Mouse (Mus musculus): ENCODE results near the gene Rftn1. TPM values are rescaled to one million over a fixed set of nuclear protein-coding genes. Genes with fewer than 3 reads are reported as not detected.

The Rftn1 gene
- polyA plus RNA-seq, 1 experiment from 2014 or later, result 9.0 TPM

- ATAC-seq, result no peak
Measured at GRCm38 (mm10) chr17:49996097-49996496, 194.4 kb downstream of the Rftn1 start.

GRCm38 (mm10) chr17:49995226-49995625 lies 195.2 kb downstream of the Rftn1 start:
- Histone ChIP-seq H3K9ac (ENCODE audit: low read depth, low read length) (no peak overlapping the region), H3K9me3 (ENCODE audit: control insufficient read depth, low read length) (no peaks in the 10 kb centered on the region), H3K27me3 (replicated peaks; ENCODE audit: control insufficient read depth, insufficient read depth, low read length) (no peaks in the 10 kb centered on the region), H3K27ac (ENCODE audit: low read length) (no peak overlapping the region), H3K36me3 (ENCODE audit: control insufficient read depth, insufficient read depth, low read length) (no peaks in the 10 kb centered on the region), H3K4me3 (ENCODE audit: low read length) (no peak overlapping the region), H3K4me2 (ENCODE audit: low read depth, low read length) (no peak overlapping the region), H3K4me1 (ENCODE audit: control insufficient read depth, insufficient read depth, low read length) (no peaks in the 10 kb centered on the region)
- ATAC-seq, result no peak
- 87% methylated on average over 3 of the region's 3 CpGs for WGBS

More at GRCm38 (mm10) chr17:49996097-49996496, 194.4 kb downstream of the Rftn1 start:
- Histone ChIP-seq H3K4me1 (ENCODE audit: control insufficient read depth, insufficient read depth, low read length) (no peaks in the 10 kb centered on the region), H3K4me2 (ENCODE audit: low read depth, low read length) (no peak overlapping the region), H3K36me3 (ENCODE audit: control insufficient read depth, insufficient read depth, low read length) (no peaks in the 10 kb centered on the region), H3K4me3 (ENCODE audit: low read length) (no peak overlapping the region), H3K9me3 (ENCODE audit: control insufficient read depth, low read length) (no peaks in the 10 kb centered on the region), H3K9ac (ENCODE audit: low read depth, low read length) (no peak overlapping the region), H3K27me3 (replicated peaks; ENCODE audit: control insufficient read depth, insufficient read depth, low read length) (no peaks in the 10 kb centered on the region), H3K27ac (ENCODE audit: low read length) (no peak overlapping the region)
- WGBS, result 73% methylated on average over 6 of the region's 6 CpGs

GRCm38 (mm10) chr17:49993631-49994030 lies 196.8 kb downstream of the Rftn1 start:
- no peaks in the 10 kb centered on the region for H3K36me3 ChIP-seq (ENCODE audit: control insufficient read depth, insufficient read depth, low read length)
- no peaks in the 10 kb centered on the region for H3K9me3 ChIP-seq (ENCODE audit: control insufficient read depth, low read length)
- no peak overlapping the region for H3K9ac ChIP-seq (ENCODE audit: low read depth, low read length)
- H3K27ac ChIP-seq (ENCODE audit: low read length), result no peak overlapping the region
- no peak overlapping the region for H3K4me3 ChIP-seq (ENCODE audit: low read length)
- H3K4me1 ChIP-seq (ENCODE audit: control insufficient read depth, insufficient read depth, low read length), result no peaks in the 10 kb centered on the region
- H3K4me2 ChIP-seq (ENCODE audit: low read depth, low read length), result no peak overlapping the region
- 88% methylated on average over 3 of the region's 3 CpGs for WGBS
- H3K27me3 ChIP-seq (replicated peaks; ENCODE audit: control insufficient read depth, insufficient read depth, low read length), result no peaks in the 10 kb centered on the region
- ATAC-seq, result no peak

GRCm38 (mm10) chr17:49992625-49993603 lies 197.6 kb downstream of the Rftn1 start:
- Histone ChIP-seq H3K4me1 (ENCODE audit: control insufficient read depth, insufficient read depth, low read length) (no peaks in the 10 kb centered on the region), H3K9me3 (ENCODE audit: control insufficient read depth, low read length) (no peaks in the 10 kb centered on the region), H3K27ac (ENCODE audit: low read length) (no peak overlapping the region), H3K4me2 (ENCODE audit: low read depth, low read length) (no peak overlapping the region), H3K36me3 (ENCODE audit: control insufficient read depth, insufficient read depth, low read length) (no peaks in the 10 kb centered on the region), H3K4me3 (ENCODE audit: low read length) (no peak overlapping the region), H3K27me3 (replicated peaks; ENCODE audit: control insufficient read depth, insufficient read depth, low read length) (no peaks in the 10 kb centered on the region), H3K9ac (ENCODE audit: low read depth, low read length) (no peak overlapping the region)
- no peak for ATAC-seq
- WGBS, result 51% methylated on average over 11 of the region's 11 CpGs

GRCm38 (mm10) chr17:49989583-49989982 lies 200.9 kb downstream of the Rftn1 start:
- ATAC-seq, result no peak
- Histone ChIP-seq H3K27me3 (replicated peaks; ENCODE audit: control insufficient read depth, insufficient read depth, low read length) (no peaks in the 10 kb centered on the region), H3K9me3 (ENCODE audit: control insufficient read depth, low read length) (no peaks in the 10 kb centered on the region), H3K4me3 (ENCODE audit: low read length) (no peak overlapping the region), H3K9ac (ENCODE audit: low read depth, low read length) (no peak overlapping the region), H3K4me2 (ENCODE audit: low read depth, low read length) (no peak overlapping the region), H3K36me3 (ENCODE audit: control insufficient read depth, insufficient read depth, low read length) (no peaks in the 10 kb centered on the region), H3K27ac (ENCODE audit: low read length) (no peak overlapping the region), H3K4me1 (ENCODE audit: control insufficient read depth, insufficient read depth, low read length) (no peaks in the 10 kb centered on the region)
- WGBS, result 78% methylated on average over 8 of the region's 8 CpGs

GRCm38 (mm10) chr17:49987095-49987494 lies 203.4 kb downstream of the Rftn1 start:
- Histone ChIP-seq H3K4me3 (ENCODE audit: low read length) (no peak overlapping the region), H3K36me3 (ENCODE audit: control insufficient read depth, insufficient read depth, low read length) (no peaks in the 10 kb centered on the region), H3K4me1 (ENCODE audit: control insufficient read depth, insufficient read depth, low read length) (no peaks in the 10 kb centered on the region), H3K27me3 (replicated peaks; ENCODE audit: control insufficient read depth, insufficient read depth, low read length) (no peaks in the 10 kb centered on the region), H3K9me3 (ENCODE audit: control insufficient read depth, low read length) (no peaks in the 10 kb centered on the region), H3K27ac (ENCODE audit: low read length) (no peak overlapping the region), H3K9ac (ENCODE audit: low read depth, low read length) (no peak overlapping the region), H3K4me2 (ENCODE audit: low read depth, low read length) (no peak overlapping the region)
- ATAC-seq, result no peak
- WGBS, result 82% methylated on average over 6 of the region's 6 CpGs

GRCm38 (mm10) chr17:49983478-49983877 lies 207.0 kb downstream of the Rftn1 start:
- H3K9me3 ChIP-seq (ENCODE audit: control insufficient read depth, low read length), result peaks cover 7% of the 10 kb centered on the region; the same call in 1 of the 2 replicates
- H3K36me3 ChIP-seq (ENCODE audit: control insufficient read depth, insufficient read depth, low read length), result no peaks in the 10 kb centered on the region
- ATAC-seq, result no peak
- WGBS, result 77% methylated on average over 5 of the region's 5 CpGs
- no peak overlapping the region for H3K27ac ChIP-seq (ENCODE audit: low read length)
- H3K27me3 ChIP-seq (replicated peaks; ENCODE audit: control insufficient read depth, insufficient read depth, low read length), result no peaks in the 10 kb centered on the region
- H3K9ac ChIP-seq (ENCODE audit: low read depth, low read length), result no peak overlapping the region
- no peaks in the 10 kb centered on the region for H3K4me1 ChIP-seq (ENCODE audit: control insufficient read depth, insufficient read depth, low read length)
- no peak overlapping the region for H3K4me2 ChIP-seq (ENCODE audit: low read depth, low read length)
- no peak overlapping the region for H3K4me3 ChIP-seq (ENCODE audit: low read length)

GRCm38 (mm10) chr17:49982611-49983390 lies 207.7 kb downstream of the Rftn1 start:
- Histone ChIP-seq H3K36me3 (ENCODE audit: control insufficient read depth, insufficient read depth, low read length) (no peaks in the 10 kb centered on the region), H3K4me1 (ENCODE audit: control insufficient read depth, insufficient read depth, low read length) (no peaks in the 10 kb centered on the region), H3K27ac (ENCODE audit: low read length) (no peak overlapping the region), H3K9ac (ENCODE audit: low read depth, low read length) (no peak overlapping the region), H3K4me2 (ENCODE audit: low read depth, low read length) (no peak overlapping the region), H3K4me3 (ENCODE audit: low read length) (no peak overlapping the region), H3K9me3 (ENCODE audit: control insufficient read depth, low read length) (peaks cover 7% of the 10 kb centered on the region; the same call in 1 of the 2 replicates), H3K27me3 (replicated peaks; ENCODE audit: control insufficient read depth, insufficient read depth, low read length) (no peaks in the 10 kb centered on the region)
- no peak for ATAC-seq
- WGBS, result 79% methylated on average over 6 of the region's 6 CpGs

GRCm38 (mm10) chr17:49981591-49981990 lies 208.9 kb downstream of the Rftn1 start:
- H3K9ac ChIP-seq (ENCODE audit: low read depth, low read length), result no peak overlapping the region
- 90% methylated on average over 4 of the region's 4 CpGs for WGBS
- H3K27me3 ChIP-seq (replicated peaks; ENCODE audit: control insufficient read depth, insufficient read depth, low read length), result no peaks in the 10 kb centered on the region
- no peak for ATAC-seq
- H3K4me2 ChIP-seq (ENCODE audit: low read depth, low read length), result no peak overlapping the region
- peaks cover 7% of the 10 kb centered on the region; the same call in 1 of the 2 replicates for H3K9me3 ChIP-seq (ENCODE audit: control insufficient read depth, low read length)
- no peak overlapping the region for H3K4me3 ChIP-seq (ENCODE audit: low read length)
- H3K4me1 ChIP-seq (ENCODE audit: control insufficient read depth, insufficient read depth, low read length), result no peaks in the 10 kb centered on the region
- no peak overlapping the region for H3K27ac ChIP-seq (ENCODE audit: low read length)
- no peaks in the 10 kb centered on the region for H3K36me3 ChIP-seq (ENCODE audit: control insufficient read depth, insufficient read depth, low read length)
